Mouse (Mus musculus) cortical plate, adult 2 months (tissue): ENCODE data around the gene Vav2. TPM values are rescaled to one million over a fixed set of nuclear protein-coding genes. Genes with fewer than 3 reads are reported as not detected.
A peak's percentile ranks its signal among the peaks of the same experiment; 100 is the strongest.

Source experiments
- H3K27ac ChIP-seq: fragments of 200-500 bp; 2 replicates; pipeline ENCODE4 v1.5.1; 2012; ENCODE audit warnings: low read length, control low read depth, inconsistent platforms; ENCODE audit not compliant: insufficient read depth
- H3K4me1 ChIP-seq: fragments of 200-500 bp; 2 replicates; pipeline ENCODE4 v1.6.1; 2011; ENCODE audit warnings: low read length; ENCODE audit not compliant: control insufficient read depth, insufficient read depth
- H3K4me3 ChIP-seq: fragments of 200-500 bp; 2 replicates; pipeline ENCODE4 v1.5.1; 2011; ENCODE audit warnings: mild to moderate bottlenecking, low read length, control low read depth; ENCODE audit not compliant: insufficient read depth
- CTCF ChIP-seq: fragments of 200-500 bp; IDR thresholded peaks from 2 replicates; pipeline ENCODE4 v1.5.1; 2011; ENCODE audit warnings: mild to moderate bottlenecking, control low read depth, low read length; ENCODE audit not compliant: insufficient read depth; ENCODE audit errors: extremely low read depth
- POLR2A ChIP-seq: fragments of 200-500 bp; IDR thresholded peaks from 2 replicates; pipeline ENCODE4 v1.6.1; 2011; ENCODE audit warnings: mild to moderate bottlenecking, low read length, control low read depth; ENCODE audit not compliant: insufficient read depth; ENCODE audit errors: extremely low read depth
- polyA plus RNA-seq: library from polyadenylated mRNA; depleted of rRNA; stranded (reverse); fragments of >200 nt; gene quantifications from 2 replicates; pipeline ENCODE4 v1.2.3, GENCODE M21; 2012

Gene Vav2
- polyA plus RNA-seq, 1 experiment = 10.4 TPM

DNA sequence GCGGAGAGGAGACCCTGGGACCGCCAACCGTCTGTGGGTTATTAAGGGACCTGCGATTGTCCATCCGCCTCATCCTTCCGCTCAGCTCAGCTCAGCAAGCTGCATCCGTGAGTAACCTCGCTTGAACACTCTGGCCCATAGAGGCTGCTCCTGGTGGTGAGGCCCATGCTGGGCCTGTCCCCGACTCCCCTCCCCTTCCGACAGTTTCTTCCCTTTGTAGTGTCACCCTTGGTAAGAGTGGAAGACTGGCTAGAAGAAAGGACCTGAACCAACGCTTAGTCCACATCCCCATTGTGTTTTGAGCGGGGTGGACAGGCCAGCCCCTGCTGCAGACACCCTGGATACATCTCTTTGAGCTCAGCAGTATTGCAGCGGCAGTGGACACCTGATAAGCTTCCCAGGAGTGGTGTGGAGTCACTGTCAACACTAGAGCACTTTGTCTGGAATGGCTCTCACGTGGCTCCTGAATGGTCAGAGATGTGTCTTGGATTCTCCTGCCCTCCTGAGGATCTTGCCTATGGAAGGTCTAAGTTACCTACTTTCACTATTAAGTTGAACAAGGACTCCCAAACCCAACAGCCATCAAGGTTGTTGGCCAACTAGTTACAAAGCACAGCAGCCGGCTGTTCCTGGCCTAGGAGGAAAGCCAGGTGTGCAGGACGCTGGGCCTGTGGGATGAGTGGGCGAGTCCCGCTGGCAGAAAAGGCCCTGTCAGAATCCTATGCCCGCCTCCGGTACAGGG lies 16.0 kb upstream of the Vav2 start:
- Histone ChIP-seq H3K27ac (peak overlapping the region; percentile 70), H3K4me3 (peak overlapping the region; percentile 89), H3K4me1 (peaks cover 3% of the 10 kb centered on the region; the same call in 1 of the 2 replicates)
- TF ChIP-seq POLR2A = no peak
- TF ChIP-seq CTCF = no peak

DNA sequence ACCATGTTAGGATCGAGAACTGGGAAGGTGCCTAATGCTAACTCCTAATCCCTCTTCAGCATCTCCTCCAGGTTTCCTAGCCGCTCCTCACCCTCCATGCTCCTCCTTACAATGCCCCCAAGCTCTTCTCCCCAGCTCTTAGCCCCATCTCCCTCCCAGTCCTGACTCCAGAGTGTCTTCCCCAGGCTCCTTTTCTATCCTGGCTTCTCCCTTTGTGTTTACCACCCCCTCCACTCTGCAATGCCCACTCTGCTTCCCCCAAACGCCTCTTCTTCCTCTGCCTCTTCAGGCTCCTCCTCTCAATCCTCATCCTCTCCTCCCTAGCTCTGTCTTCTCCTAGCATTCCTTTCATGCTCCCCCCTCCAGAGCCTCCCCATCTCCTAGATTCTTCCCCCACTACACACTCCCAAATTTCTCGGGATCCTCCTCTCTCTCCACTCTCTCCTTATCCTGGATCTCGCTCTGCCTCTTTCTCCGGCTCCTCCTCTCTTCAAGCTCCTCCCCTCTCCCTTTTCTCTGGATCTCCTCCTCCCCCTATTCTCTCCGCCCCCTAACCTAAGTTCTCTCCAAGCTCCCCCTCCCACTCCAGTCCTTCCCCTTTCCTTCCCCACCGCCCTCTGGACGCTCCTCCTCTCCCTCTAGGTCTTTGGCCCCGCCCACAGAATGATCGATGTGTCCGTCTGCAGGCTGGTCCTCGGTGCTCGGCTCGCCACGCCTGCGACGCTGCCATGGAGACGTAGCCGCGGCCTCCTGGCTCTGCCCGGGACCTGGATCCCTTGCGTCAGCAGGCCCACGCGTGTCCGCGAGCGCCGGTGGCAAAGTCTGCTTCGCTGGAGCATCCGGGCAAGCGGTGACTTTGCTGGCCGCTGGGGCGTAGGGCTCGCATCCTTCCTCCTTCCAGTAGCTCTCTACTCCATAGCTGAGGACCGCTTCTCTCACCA lies 15.2 kb upstream of the Vav2 start, which contains the start of gene Brd3os:
TSS of gene Brd3os (plus strand) at position 558 of the 941 bp plus-strand sequence.
- peaks cover 3% of the 10 kb centered on the region; the same call in 1 of the 2 replicates for H3K4me1 ChIP-seq
- no peak for TF ChIP-seq CTCF
- peak; percentile 47 for TF ChIP-seq POLR2A
- H3K4me3 ChIP-seq = peak within 1 kb of the TSS; percentile 89
- H3K27ac ChIP-seq = peak within 1 kb of the TSS; percentile 70

DNA sequence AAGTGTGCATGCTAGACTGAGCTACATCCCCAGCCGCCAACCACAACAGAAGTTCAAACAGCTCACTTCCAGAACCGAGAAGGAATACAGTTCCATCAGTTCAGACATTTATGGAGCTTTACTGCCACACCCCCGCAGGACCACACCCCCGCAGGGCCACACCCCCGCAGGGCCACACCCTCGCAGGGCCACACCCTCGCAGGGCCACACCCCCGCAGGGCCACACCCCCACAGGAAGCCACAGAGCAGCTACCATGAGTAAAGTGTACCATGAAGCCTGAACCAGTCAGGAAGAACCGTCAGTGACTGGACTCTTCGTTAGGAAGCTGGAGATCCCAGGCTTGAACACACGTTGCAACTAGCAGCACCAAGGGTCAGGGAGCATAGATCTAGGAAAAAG lies 11.4 kb upstream of the Vav2 start:
- Histone ChIP-seq H3K4me1 (no peaks in the 10 kb centered on the region), H3K4me3 (no peak overlapping the region), H3K27ac (no peak overlapping the region)
- TF ChIP-seq POLR2A (no peak), CTCF (no peak)

DNA sequence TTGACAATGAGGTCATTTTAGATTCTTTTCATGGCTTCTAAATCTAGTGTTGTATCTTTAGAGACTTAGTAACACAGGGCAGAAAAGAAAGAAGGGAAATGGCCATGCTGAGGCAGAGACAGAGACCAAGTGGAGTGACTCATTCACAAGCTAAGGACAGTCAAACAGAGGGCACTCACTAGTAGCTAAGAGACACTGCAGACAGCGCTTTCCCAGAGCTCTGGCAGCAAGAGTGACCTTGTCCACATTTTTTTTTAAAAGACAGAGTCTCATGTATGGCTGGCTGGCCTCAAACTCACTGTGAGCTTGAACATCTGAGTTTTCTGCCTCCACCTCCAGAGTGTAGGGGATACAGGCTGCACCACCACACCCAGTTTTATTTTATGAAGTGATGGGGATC lies 11.0 kb upstream of the Vav2 start:
- H3K27ac ChIP-seq = no peak overlapping the region
- TF ChIP-seq CTCF (no peak), POLR2A (no peak)
- no peaks in the 10 kb centered on the region for H3K4me1 ChIP-seq

DNA sequence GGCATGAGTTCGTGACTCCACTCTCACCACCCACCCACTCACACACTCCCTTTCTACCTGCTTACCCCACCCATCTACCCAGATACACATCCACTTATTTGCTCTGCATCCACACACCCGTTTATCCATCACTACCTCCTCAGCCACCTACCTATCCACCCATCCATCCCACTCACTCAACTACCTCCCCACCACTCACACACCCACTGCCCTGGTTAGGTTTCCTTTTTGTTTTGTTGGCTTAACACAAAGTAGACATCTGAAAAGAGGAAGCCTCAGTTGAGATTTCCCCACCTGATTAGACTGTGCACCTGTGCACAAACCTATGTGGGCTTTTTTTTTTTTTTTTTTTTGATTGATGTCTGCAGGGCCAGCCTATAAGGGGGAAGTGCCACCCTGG lies 5.8 kb upstream of the Vav2 start:
- H3K27ac ChIP-seq = no peak overlapping the region

More for the DNA sequence above, 11.0 kb upstream of the Vav2 start:
- no peak overlapping the region for H3K4me3 ChIP-seq

DNA sequence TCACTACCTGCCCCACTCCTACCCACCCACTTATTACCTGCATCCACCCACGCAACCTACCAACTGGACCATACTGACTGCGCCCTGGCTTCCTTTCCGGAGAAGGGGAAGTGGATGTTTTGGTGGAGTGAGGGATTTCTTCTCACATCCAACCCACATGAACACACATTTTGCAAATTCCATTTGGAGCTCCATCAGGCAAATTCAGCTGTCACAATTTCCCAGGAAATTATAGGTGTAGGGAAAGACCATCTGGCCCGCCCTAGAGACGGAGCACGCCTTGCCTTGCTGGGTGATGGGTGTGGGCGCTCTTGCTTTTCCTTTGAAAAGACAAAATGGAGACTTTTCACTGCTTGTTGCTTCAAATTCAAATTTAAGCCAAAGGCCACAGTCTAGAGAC lies 3.8 kb upstream of the Vav2 start:
- Histone ChIP-seq H3K4me1 (0 out of 2 replicates have a peak, but pooled peaks cover 1% of the 10 kb centered on the region), H3K27ac (no peak overlapping the region), H3K4me3 (no peak overlapping the region)
- TF ChIP-seq POLR2A (no peak), CTCF (no peak)

More for the DNA sequence above, 5.8 kb upstream of the Vav2 start:
- TF ChIP-seq CTCF = no peak
- no peak overlapping the region for H3K4me3 ChIP-seq
- 0 out of 2 replicates have a peak, but pooled peaks cover 1% of the 10 kb centered on the region for H3K4me1 ChIP-seq

DNA sequence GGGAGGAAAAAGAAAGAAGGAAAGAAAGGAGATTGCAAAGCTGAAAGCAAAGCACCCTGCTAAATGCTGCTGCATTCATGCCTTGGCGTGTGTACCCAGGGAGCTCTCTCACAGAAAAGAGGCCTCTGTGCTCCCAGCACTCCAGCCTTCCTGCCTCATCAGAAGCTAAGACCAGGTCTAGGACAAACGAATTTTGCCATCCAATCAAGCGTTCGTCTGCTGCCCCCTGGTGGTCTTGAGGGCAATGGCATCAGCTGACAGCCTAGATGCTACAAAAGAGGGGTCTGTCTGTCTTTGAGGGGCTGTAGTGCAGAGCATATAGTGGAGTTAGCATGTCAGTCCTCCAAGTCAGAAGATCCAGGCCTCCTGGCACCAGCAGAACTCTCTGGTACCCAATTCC lies 1.2 kb upstream of the Vav2 start:
- no peak overlapping the region for H3K27ac ChIP-seq
- no peak overlapping the region for H3K4me3 ChIP-seq
- H3K4me1 ChIP-seq = 0 out of 2 replicates have a peak, but pooled peaks cover 1% of the 10 kb centered on the region
- TF ChIP-seq POLR2A (no peak), CTCF (peak; percentile 99)

DNA sequence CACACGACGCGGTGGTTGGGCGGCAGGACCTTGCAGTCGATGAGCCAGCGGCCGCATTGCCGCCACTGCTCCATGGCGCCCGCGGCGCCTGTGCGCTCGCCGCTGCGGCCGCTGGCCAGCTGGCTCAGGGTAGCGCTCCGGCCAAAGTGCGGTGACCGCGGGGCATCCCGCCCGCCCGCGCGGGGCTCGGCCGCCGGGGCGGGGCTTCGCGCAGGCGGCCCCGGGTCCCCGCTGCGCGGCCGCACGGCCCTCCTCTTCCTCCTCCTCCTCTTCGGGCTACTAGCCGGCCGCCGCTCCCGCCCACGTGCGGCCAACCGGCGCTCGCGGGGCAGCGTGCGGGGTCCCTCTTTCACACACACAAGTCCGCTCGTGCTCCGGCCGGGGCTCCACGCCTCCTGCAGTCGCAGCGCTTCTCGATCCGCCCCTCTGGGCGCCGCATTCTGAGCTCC lies 403 bp downstream of the Vav2 start:
- no peak overlapping the region; the same call in 1 of the 2 replicates for H3K27ac ChIP-seq

DNA sequence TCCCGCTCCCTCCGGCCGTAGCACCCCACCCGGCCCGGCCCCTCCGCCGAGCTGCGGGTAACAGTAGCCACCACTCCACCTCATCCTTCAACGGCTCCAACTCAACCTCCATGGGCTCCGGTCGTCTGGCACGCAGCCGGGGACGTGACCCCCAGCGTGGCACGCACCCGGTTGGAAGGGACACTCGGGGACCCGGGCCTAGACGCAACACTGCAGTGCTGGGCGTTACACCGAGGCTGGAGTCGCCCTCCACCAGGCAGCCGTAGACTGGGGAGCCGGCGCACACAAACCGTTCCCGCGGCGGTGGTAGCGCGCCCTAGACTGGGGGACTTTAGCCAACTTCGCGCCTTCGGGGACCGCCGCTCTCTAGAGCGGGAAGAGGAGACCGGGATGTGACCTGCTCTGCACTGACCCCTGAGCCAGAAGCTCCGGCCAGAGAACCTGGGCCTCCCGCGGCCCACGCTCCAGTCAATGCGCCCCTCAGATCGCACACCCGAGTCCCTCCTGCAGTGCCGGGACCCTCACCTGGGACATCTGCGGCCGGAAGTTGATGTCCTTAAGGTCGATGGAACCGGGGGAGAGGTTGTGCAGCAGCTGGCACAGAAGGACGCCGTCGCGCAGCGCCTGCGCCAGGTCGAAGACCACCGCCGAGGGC lies 955 bp downstream of the Vav2 start:
- peak overlapping the region; percentile 62 for H3K4me3 ChIP-seq
- TF ChIP-seq CTCF (no peak), POLR2A (no peak)
- no peak overlapping the region for H3K27ac ChIP-seq
- H3K4me1 ChIP-seq = no peaks in the 10 kb centered on the region

More for the DNA sequence above, 403 bp downstream of the Vav2 start:
- Histone ChIP-seq H3K4me1 (no peaks in the 10 kb centered on the region), H3K4me3 (peak overlapping the region; percentile 62)
- TF ChIP-seq CTCF (no peak), POLR2A (no peak)
